Mouse (Mus musculus) midbrain, embryonic 15.5 days (tissue): ENCODE measurements around the gene Emp1. TPM values are rescaled to one million over a fixed set of nuclear protein-coding genes. Genes with fewer than 3 reads are reported as not detected.
A peak's percentile ranks its signal among the peaks of the same experiment; 100 is the strongest.

Experiments
- ATAC-seq: fragments of 200-750 bp; cut with Nextera tagmentation; replicated peaks from 2 replicates; pipeline ENCODE4 v1.8.0; 2017; ENCODE audit warnings: moderate TSS enrichment
- H3K27ac ChIP-seq: fragments of 300-500 bp; sonication (generic); 2 replicates; pipeline ENCODE4 v1.5.1; 2015; ENCODE audit warnings: mild to moderate bottlenecking, inconsistent platforms
- H3K27me3 ChIP-seq: fragments of 300-500 bp; sonication (generic); replicated peaks from 2 replicates; pipeline ENCODE4 v1.6.1; 2015; ENCODE audit warnings: inconsistent platforms
- H3K36me3 ChIP-seq: fragments of 300-500 bp; sonication (generic); replicated peaks from 2 replicates; pipeline ENCODE4 v1.6.1; 2015; ENCODE audit warnings: inconsistent platforms
- H3K4me1 ChIP-seq: fragments of 300-500 bp; sonication (generic); 2 replicates; pipeline ENCODE4 v1.6.1; 2015; ENCODE audit warnings: inconsistent platforms
- H3K4me2 ChIP-seq: fragments of 300-500 bp; sonication (generic); 2 replicates; pipeline ENCODE4 v1.6.1; 2015; ENCODE audit warnings: inconsistent platforms, mild to moderate bottlenecking, moderate library complexity
- H3K4me3 ChIP-seq: fragments of 300-500 bp; sonication (generic); 2 replicates; pipeline ENCODE4 v1.5.1; 2015; ENCODE audit warnings: mild to moderate bottlenecking, inconsistent platforms
- H3K9ac ChIP-seq: fragments of 300-500 bp; sonication (generic); 2 replicates; pipeline ENCODE4 v1.6.1; 2015; ENCODE audit warnings: mild to moderate bottlenecking, inconsistent platforms
- H3K9me3 ChIP-seq: fragments of 300-500 bp; sonication (generic); 2 replicates; pipeline ENCODE4 v1.6.1; 2016; ENCODE audit warnings: inconsistent platforms
- WGBS: fragments of 180-500 bp; shearing (Covaris S2); methylation state at CpG from one replicate; pipeline ENCODE4 v1.1.7; 2015; ENCODE audit warnings: mixed read lengths; 5-methylcytosine and 5-hydroxymethylcytosine counted together
- polyA plus RNA-seq: library from polyadenylated mRNA; unstranded; fragments of >200 nt; fragmentation: Nextera tagmentation; extraction: Ambion mirVana; gene quantifications from 2 replicates; pipeline ENCODE4 v1.2.1, GENCODE M21; 2015

Gene Emp1
- polyA plus RNA-seq, 1 experiment from 2014 or later, result 7.3 TPM

DNA sequence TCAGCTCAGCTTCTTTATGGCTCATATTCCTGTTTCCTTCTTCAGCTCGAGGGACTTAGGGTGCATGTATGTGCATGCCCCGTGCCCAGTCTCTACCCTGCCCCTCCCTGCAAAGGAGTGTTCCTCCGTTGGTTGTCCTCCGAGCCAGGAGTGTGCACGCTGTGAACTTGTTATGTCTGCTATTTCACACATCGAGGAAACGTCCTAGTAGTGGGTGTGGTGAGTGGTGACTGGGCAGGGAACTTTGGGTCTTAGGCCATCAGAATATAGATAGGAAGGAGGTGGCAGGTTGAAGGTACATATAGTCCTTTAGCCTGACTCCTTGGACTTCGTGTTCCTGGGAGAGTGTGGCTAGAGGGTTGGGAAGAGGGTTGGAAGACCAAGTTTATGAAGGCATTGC is 26.4 kb downstream of the Emp1 start:
- H3K9ac ChIP-seq, result no peak overlapping the region
- H3K27ac ChIP-seq, result no peak overlapping the region
- H3K4me1 ChIP-seq, result 0 out of 2 replicates have a peak, but pooled peaks cover 2% of the 10 kb centered on the region
- no peaks in the 10 kb centered on the region for H3K27me3 ChIP-seq
- no peak overlapping the region for H3K4me2 ChIP-seq
- ATAC-seq, result no peak
- 86% methylated on average over 8 of the region's 8 CpGs for WGBS
- no peaks in the 10 kb centered on the region for H3K9me3 ChIP-seq
- no peaks in the 10 kb centered on the region for H3K36me3 ChIP-seq
- H3K4me3 ChIP-seq, result no peak overlapping the region

DNA sequence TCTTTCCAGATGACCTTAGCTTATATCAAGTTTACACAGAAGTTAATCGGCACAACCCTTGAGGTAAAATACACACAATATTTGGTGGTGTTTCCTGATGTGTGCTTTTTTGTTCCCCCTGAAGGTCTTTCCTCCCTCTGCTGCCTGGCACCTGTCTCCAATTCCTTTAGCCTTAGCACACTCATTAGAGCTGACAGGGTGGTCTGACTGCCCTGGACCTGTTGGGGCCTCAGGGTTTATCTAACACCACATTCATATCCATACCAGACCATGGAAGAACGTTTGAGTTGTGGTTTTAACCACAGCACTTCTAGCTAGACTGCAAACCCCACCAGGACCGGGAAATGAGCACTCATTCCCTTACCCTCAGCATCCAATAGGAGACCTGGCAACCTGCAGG is 28.1 kb downstream of the Emp1 start:
- Histone ChIP-seq H3K4me2 (no peak overlapping the region), H3K9ac (no peak overlapping the region), H3K4me3 (no peak overlapping the region), H3K4me1 (0 out of 2 replicates have a peak, but pooled peaks cover 2% of the 10 kb centered on the region), H3K27ac (no peak overlapping the region), H3K9me3 (no peaks in the 10 kb centered on the region), H3K27me3 (no peaks in the 10 kb centered on the region), H3K36me3 (no peaks in the 10 kb centered on the region)
- no peak for ATAC-seq
- 73% methylated on average over 3 of the region's 3 CpGs for WGBS

DNA sequence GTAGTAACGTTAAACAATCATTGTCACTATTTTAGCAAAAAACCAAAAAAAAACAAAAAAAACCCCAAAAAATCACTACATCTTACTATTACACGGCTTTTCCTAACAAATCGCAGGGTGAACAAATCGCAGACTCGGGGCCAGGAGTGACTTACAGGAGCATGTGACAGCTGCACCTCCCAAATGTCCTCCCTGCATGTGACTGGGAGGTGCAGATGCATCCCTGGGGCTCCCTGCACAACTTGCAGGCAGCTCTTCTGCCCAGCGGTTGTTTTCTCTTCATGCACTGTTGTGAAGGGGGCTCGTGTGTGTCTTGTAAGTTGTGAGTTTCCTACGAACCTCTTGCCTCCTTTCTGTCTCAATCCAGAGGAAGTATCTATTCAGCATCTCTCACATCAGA is 33.0 kb downstream of the Emp1 start:
- Histone ChIP-seq H3K9ac (no peak overlapping the region), H3K9me3 (no peaks in the 10 kb centered on the region), H3K4me2 (no peak overlapping the region), H3K4me1 (no peaks in the 10 kb centered on the region), H3K4me3 (no peak overlapping the region), H3K27me3 (no peaks in the 10 kb centered on the region), H3K27ac (no peak overlapping the region), H3K36me3 (no peaks in the 10 kb centered on the region)
- no peak for ATAC-seq
- WGBS, result 81% methylated on average over 8 of the region's 8 CpGs

DNA sequence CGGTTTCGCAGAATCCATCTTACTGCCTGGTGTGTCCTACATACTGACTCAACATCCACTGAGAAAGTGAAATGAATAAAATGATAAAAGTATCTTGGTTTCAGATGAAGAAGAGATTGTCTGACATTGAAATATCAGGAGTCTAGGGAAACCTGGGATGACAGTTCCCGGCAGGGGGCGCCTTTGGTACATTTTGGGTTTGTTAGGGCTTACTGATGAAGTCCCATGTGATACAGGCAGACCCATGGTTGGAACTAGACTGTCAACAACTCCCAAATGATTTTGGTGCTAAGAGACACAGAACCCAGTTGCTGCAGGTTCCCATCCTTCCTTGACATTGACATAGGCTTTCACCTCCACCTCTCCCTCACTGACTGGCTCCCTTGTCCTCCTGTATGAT is 34.7 kb downstream of the Emp1 start:
- WGBS, result 82% methylated on average over 4 of the region's 4 CpGs
- Histone ChIP-seq H3K27me3 (no peaks in the 10 kb centered on the region), H3K9ac (no peak overlapping the region), H3K4me1 (no peaks in the 10 kb centered on the region), H3K9me3 (no peaks in the 10 kb centered on the region), H3K27ac (no peak overlapping the region), H3K4me3 (no peak overlapping the region), H3K36me3 (no peaks in the 10 kb centered on the region), H3K4me2 (no peak overlapping the region)
- no peak for ATAC-seq

GRCm38 (mm10) chr6:135397788-135398187 is 35.4 kb downstream of the Emp1 start:
- H3K9ac ChIP-seq, result no peak overlapping the region
- no peak overlapping the region for H3K27ac ChIP-seq
- no peaks in the 10 kb centered on the region for H3K4me1 ChIP-seq
- H3K36me3 ChIP-seq, result no peaks in the 10 kb centered on the region
- H3K9me3 ChIP-seq, result no peaks in the 10 kb centered on the region
- ATAC-seq, result no peak
- H3K27me3 ChIP-seq, result no peaks in the 10 kb centered on the region
- H3K4me2 ChIP-seq, result no peak overlapping the region
- H3K4me3 ChIP-seq, result no peak overlapping the region
- 86% methylated on average over 8 of the region's 8 CpGs for WGBS

- Histone ChIP-seq H3K27ac (no peak overlapping the region), H3K36me3 (no peaks in the 10 kb centered on the region), H3K4me2 (no peak overlapping the region), H3K4me3 (no peak overlapping the region), H3K4me1 (no peaks in the 10 kb centered on the region), H3K27me3 (no peaks in the 10 kb centered on the region), H3K9ac (no peak overlapping the region), H3K9me3 (no peaks in the 10 kb centered on the region)
- 80% methylated on average over 5 of the region's 5 CpGs for WGBS
- no peak for ATAC-seq
Observed at GRCm38 (mm10) chr6:135398801-135399200, 36.5 kb downstream of the Emp1 start.

- H3K4me3 ChIP-seq, result no peak overlapping the region
- 42% methylated on average over 3 of the region's 3 CpGs for WGBS
- no peaks in the 10 kb centered on the region for H3K4me1 ChIP-seq
- no peak overlapping the region for H3K27ac ChIP-seq
- H3K27me3 ChIP-seq, result no peaks in the 10 kb centered on the region
- H3K9me3 ChIP-seq, result no peaks in the 10 kb centered on the region
- no peak overlapping the region for H3K9ac ChIP-seq
- no peak overlapping the region for H3K4me2 ChIP-seq
- no peak for ATAC-seq
- H3K36me3 ChIP-seq, result no peaks in the 10 kb centered on the region
Observed at GRCm38 (mm10) chr6:135400306-135400705, 38.0 kb downstream of the Emp1 start.

DNA sequence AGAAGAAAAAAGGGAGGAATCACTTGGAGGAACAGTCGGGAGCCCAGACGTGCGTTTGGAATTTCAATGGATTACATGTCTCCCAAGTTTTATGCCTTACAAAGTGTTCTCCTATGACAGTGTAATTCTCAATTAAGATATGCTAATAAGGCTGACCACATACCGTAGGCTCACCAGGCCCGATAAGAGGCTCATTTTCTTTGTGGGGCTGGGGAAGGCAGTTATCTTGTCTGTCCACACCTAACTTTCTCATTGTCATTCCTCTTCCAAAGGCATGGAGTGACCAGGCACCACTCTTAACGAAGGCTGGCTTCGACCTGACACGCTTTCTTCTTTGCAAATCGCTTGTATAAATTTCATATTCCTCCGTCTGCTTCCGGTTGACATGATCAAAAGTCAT is 42.7 kb downstream of the Emp1 start:
- WGBS, result 79% methylated on average over 11 of the region's 11 CpGs
- ATAC-seq, result no peak
- Histone ChIP-seq H3K27me3 (no peaks in the 10 kb centered on the region), H3K4me3 (no peak overlapping the region), H3K9me3 (no peaks in the 10 kb centered on the region), H3K9ac (no peak overlapping the region), H3K27ac (no peak overlapping the region), H3K4me2 (no peak overlapping the region), H3K4me1 (no peaks in the 10 kb centered on the region), H3K36me3 (no peaks in the 10 kb centered on the region)

- H3K27me3 ChIP-seq, result no peaks in the 10 kb centered on the region
- 71% methylated on average over 4 of the region's 4 CpGs for WGBS
Observed at GRCm38 (mm10) chr6:135407323-135407722, 45.0 kb downstream of the Emp1 start.

DNA sequence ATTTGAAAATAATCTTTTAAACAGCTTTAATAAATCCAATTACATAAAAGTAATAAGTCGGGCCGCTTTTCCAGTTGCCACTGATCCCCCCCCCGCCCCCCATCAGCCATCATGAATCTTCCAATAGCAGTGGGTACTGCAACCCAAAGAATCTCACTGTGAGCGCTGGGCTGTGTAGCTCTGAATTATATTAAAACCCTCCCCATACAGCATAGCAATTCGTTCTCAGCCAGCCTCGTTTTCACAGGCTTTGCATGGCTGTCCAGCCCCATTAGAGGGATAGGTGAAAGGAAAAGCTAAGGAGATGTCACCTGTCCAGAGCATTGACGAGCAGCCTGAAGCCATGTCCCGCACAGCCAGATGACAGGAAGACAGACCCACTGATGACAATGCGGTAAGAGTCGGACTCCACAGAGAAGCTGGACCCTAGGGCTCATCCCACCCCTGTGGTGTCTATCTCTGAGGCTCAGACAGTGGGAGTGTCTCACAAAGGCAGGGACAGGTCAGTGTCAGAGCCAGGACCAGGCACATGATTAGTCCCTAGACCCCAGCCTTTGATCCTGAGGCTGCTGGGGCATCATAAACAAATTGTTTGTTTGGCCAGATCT is 49.5 kb downstream of the Emp1 start:
- H3K4me3 ChIP-seq, result no peak overlapping the region
- H3K36me3 ChIP-seq, result no peaks in the 10 kb centered on the region
- H3K9ac ChIP-seq, result no peak overlapping the region
- H3K27me3 ChIP-seq, result no peaks in the 10 kb centered on the region
- H3K4me1 ChIP-seq, result no peaks in the 10 kb centered on the region
- no peak overlapping the region for H3K27ac ChIP-seq
- H3K9me3 ChIP-seq, result no peaks in the 10 kb centered on the region
- 51% methylated on average over 10 of the region's 10 CpGs for WGBS
- peak; percentile 62; the same call in 1 of the 2 replicates for ATAC-seq
- H3K4me2 ChIP-seq, result no peak overlapping the region

More at GRCm38 (mm10) chr6:135407323-135407722, 45.0 kb downstream of the Emp1 start:
- H3K9ac ChIP-seq, result no peak overlapping the region
- H3K27ac ChIP-seq, result no peak overlapping the region
- no peak overlapping the region for H3K4me3 ChIP-seq
- no peaks in the 10 kb centered on the region for H3K36me3 ChIP-seq
- no peaks in the 10 kb centered on the region for H3K9me3 ChIP-seq
- no peak for ATAC-seq
- no peak overlapping the region for H3K4me2 ChIP-seq
- no peaks in the 10 kb centered on the region for H3K4me1 ChIP-seq

DNA sequence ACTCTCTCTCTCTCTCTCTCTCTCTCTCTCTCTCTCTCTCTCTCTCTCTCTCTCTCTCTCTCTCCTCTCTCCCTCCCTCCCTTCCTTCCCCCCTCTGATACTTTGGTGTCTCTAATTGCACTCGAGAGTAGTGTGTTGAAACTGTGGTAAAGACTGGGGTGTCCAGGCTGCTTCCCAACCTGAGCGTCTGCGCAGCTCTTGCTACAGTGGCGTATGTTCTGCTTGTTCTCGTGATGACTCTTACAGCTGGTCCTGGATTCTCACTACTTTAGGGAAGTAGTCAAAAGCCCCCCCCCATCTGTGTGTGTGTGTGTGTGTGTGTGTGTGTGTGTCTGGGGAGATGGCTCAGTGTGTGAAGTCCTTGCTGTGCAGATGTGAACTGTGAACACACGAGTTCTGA is 50.3 kb downstream of the Emp1 start:
- H3K9ac ChIP-seq, result no peak overlapping the region
- H3K4me1 ChIP-seq, result no peaks in the 10 kb centered on the region
- WGBS, result 83% methylated on average over 6 of the region's 6 CpGs
- no peak overlapping the region for H3K4me3 ChIP-seq
- no peaks in the 10 kb centered on the region for H3K27me3 ChIP-seq
- H3K36me3 ChIP-seq, result no peaks in the 10 kb centered on the region
- no peaks in the 10 kb centered on the region for H3K9me3 ChIP-seq
- ATAC-seq, result no peak
- no peak overlapping the region for H3K27ac ChIP-seq
- no peak overlapping the region for H3K4me2 ChIP-seq

- no peak for ATAC-seq
- H3K27me3 ChIP-seq, result no peaks in the 10 kb centered on the region
- 32% methylated on average over 5 of the region's 5 CpGs for WGBS
Observed at GRCm38 (mm10) chr6:135417459-135417858, 55.1 kb downstream of the Emp1 start.

GRCm38 (mm10) chr6:135418223-135418824 is 56.0 kb downstream of the Emp1 start:
- Histone ChIP-seq H3K9ac (no peak overlapping the region), H3K36me3 (no peaks in the 10 kb centered on the region), H3K4me1 (no peaks in the 10 kb centered on the region), H3K9me3 (no peaks in the 10 kb centered on the region), H3K4me2 (no peak overlapping the region), H3K27me3 (no peaks in the 10 kb centered on the region), H3K4me3 (no peak overlapping the region), H3K27ac (no peak overlapping the region)
- ATAC-seq, result no peak
- WGBS, result 91% methylated on average over 8 of the region's 8 CpGs

More at GRCm38 (mm10) chr6:135417459-135417858, 55.1 kb downstream of the Emp1 start:
- H3K9ac ChIP-seq, result no peak overlapping the region
- H3K4me1 ChIP-seq, result no peaks in the 10 kb centered on the region
- H3K36me3 ChIP-seq, result no peaks in the 10 kb centered on the region
- H3K9me3 ChIP-seq, result no peaks in the 10 kb centered on the region
- H3K4me2 ChIP-seq, result no peak overlapping the region
- no peak overlapping the region for H3K4me3 ChIP-seq
- no peak overlapping the region for H3K27ac ChIP-seq
